Mouse (Mus musculus): Measurements from ENCODE around the gene Ccr7.

DNA sequence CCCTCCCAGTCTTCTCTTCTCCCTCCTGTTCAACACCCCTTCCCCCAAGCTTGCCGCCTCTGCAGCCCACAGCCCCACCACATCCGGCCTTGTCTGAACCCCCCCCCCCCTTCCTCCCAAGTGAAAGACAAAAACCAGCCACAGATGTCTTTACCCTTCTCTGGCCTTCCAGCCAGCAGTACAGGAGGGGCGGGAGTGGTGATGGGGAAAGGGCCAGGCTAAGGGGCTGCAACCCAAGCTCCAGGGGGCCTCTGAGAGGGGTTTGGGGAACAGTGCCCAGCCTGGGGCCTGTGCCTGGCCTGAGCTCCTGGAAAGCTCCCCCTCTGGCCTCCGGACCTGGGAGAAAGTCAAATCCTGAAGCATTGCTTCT is 7.0 kb downstream of the Ccr7 start:
- TF ChIP-seq ZNF384 (IDR thresholded peaks at IDR 0.05; ENCODE audit: low read depth, low read length) (no peak), HCFC1 (IDR thresholded peaks at IDR 0.05; ENCODE audit: borderline replicate concordance, insufficient read depth, low read length) (no peak)
